Mouse (Mus musculus) thymus, adult 2 months (tissue): ENCODE results near the gene Echdc3. TPM values are rescaled to one million over a fixed set of nuclear protein-coding genes. Genes with fewer than 3 reads are reported as not detected.

Source experiments
- DNase-seq: peaks from one replicate; pipeline ENCODE4 v3.0.0; 2021
- H3K27ac ChIP-seq: fragments of 200-500 bp; 2 replicates; pipeline ENCODE4 v1.5.1; 2012; ENCODE audit warnings: low read length, control low read depth; ENCODE audit not compliant: control insufficient read depth, insufficient read depth
- H3K27me3 ChIP-seq: fragments of 200-500 bp; 2 replicates; pipeline ENCODE4 v1.6.1; 2012; ENCODE audit warnings: mild to moderate bottlenecking, low read length, moderate library complexity, mixed read lengths; ENCODE audit not compliant: control insufficient read depth, insufficient read depth
- H3K36me3 ChIP-seq: fragments of 200-500 bp; 2 replicates; pipeline ENCODE4 v1.6.1; 2012; ENCODE audit warnings: mild to moderate bottlenecking, low read length, moderate library complexity; ENCODE audit not compliant: control insufficient read depth, insufficient read depth
- H3K4me1 ChIP-seq: fragments of 200-500 bp; replicated peaks from 2 replicates; pipeline ENCODE4 v1.6.1; 2012; ENCODE audit warnings: low read length; ENCODE audit not compliant: control insufficient read depth, insufficient read depth
- H3K4me3 ChIP-seq: fragments of 200-500 bp; 2 replicates; pipeline ENCODE4 v1.5.1; 2012; ENCODE audit warnings: mild to moderate bottlenecking, low read length, control low read depth, moderate library complexity; ENCODE audit not compliant: control insufficient read depth, insufficient read depth
- CTCF ChIP-seq: fragments of 200-500 bp; IDR thresholded peaks from 2 replicates; pipeline ENCODE4 v1.5.1; 2012; ENCODE audit warnings: mild to moderate bottlenecking, control low read depth, low read length, moderate library complexity, borderline replicate concordance; ENCODE audit not compliant: control insufficient read depth, poor library complexity, insufficient read depth; ENCODE audit errors: extremely low read depth
- POLR2A ChIP-seq: fragments of 200-500 bp; IDR thresholded peaks from 2 replicates; pipeline ENCODE4 v1.6.1; 2012; ENCODE audit warnings: mild to moderate bottlenecking, low read length, control low read depth, moderate library complexity; ENCODE audit not compliant: control insufficient read depth, poor library complexity, insufficient read depth; ENCODE audit errors: extremely low read depth
- WGBS: fragments of 180-500 bp; shearing (Covaris S2); methylation state at CpG from one replicate; pipeline ENCODE4 v1.1.7; 2018; 5-methylcytosine and 5-hydroxymethylcytosine counted together
- polyA plus RNA-seq: library from polyadenylated mRNA; depleted of rRNA; stranded (reverse); fragments of >200 nt; gene quantifications from 2 replicates; pipeline ENCODE4 v1.2.3, GENCODE M21; 2012

Gene Echdc3
- polyA plus RNA-seq, 1 experiment, result 5.3 TPM

GRCm38 (mm10) chr2:6178901-6179748, 33.7 kb downstream of the Echdc3 start:
- TF ChIP-seq CTCF (no peak), POLR2A (no peak)
- WGBS, result 94% methylated on average over 16 of the region's 16 CpGs
- H3K4me3 ChIP-seq, result no peak overlapping the region
- H3K27ac ChIP-seq, result no peak overlapping the region
- DNase-seq, result no peak
- no peaks in the 10 kb centered on the region for H3K36me3 ChIP-seq
- no peaks in the 10 kb centered on the region for H3K4me1 ChIP-seq
- H3K27me3 ChIP-seq, result no peaks in the 10 kb centered on the region

- WGBS, result 95% methylated on average over 3 of the region's 3 CpGs
- DNase-seq, result no peak
- Histone ChIP-seq H3K27me3 (no peaks in the 10 kb centered on the region), H3K27ac (no peak overlapping the region), H3K4me1 (no peaks in the 10 kb centered on the region), H3K4me3 (no peak overlapping the region), H3K36me3 (no peaks in the 10 kb centered on the region)
- TF ChIP-seq CTCF (no peak), POLR2A (no peak)
These were observed 39.8 kb downstream of the Echdc3 start for GRCm38 (mm10) chr2:6173013-6173412.

GRCm38 (mm10) chr2:6168560-6168959, 44.3 kb downstream of the Echdc3 start:
- Histone ChIP-seq H3K4me1 (no peaks in the 10 kb centered on the region), H3K36me3 (no peaks in the 10 kb centered on the region), H3K4me3 (no peak overlapping the region), H3K27ac (no peak overlapping the region), H3K27me3 (no peaks in the 10 kb centered on the region)
- no peak for DNase-seq
- 75% methylated on average over 2 of the region's 2 CpGs for WGBS
- no peak for TF ChIP-seq POLR2A
- no peak for TF ChIP-seq CTCF

GRCm38 (mm10) chr2:6167843-6168558, 44.8 kb downstream of the Echdc3 start:
- TF ChIP-seq CTCF (no peak), POLR2A (no peak)
- H3K27me3 ChIP-seq, result no peaks in the 10 kb centered on the region
- DNase-seq, result peak; percentile 72
- peaks cover 2% of the 10 kb centered on the region; the same call in 1 of the 2 replicates for H3K4me1 ChIP-seq
- no peaks in the 10 kb centered on the region for H3K36me3 ChIP-seq
- WGBS, result 39% methylated on average over 5 of the region's 5 CpGs
- H3K27ac ChIP-seq, result no peak overlapping the region
- no peak overlapping the region for H3K4me3 ChIP-seq

- WGBS, result 65% methylated on average over 6 of the region's 6 CpGs
- no peak for TF ChIP-seq POLR2A
These were observed 47.1 kb downstream of the Echdc3 start for GRCm38 (mm10) chr2:6165771-6166170.

GRCm38 (mm10) chr2:6164606-6165290, 48.1 kb downstream of the Echdc3 start:
- Histone ChIP-seq H3K36me3 (no peaks in the 10 kb centered on the region), H3K27ac (no peak overlapping the region), H3K27me3 (no peaks in the 10 kb centered on the region), H3K4me1 (peaks cover 6% of the 10 kb centered on the region; the same call in 1 of the 2 replicates), H3K4me3 (no peak overlapping the region)
- TF ChIP-seq POLR2A, result no peak
- TF ChIP-seq CTCF, result no peak
- 86% methylated on average over 16 of the region's 16 CpGs for WGBS
- no peak for DNase-seq

More at GRCm38 (mm10) chr2:6165771-6166170, 47.1 kb downstream of the Echdc3 start:
- no peak for DNase-seq
- Histone ChIP-seq H3K36me3 (no peaks in the 10 kb centered on the region), H3K27ac (no peak overlapping the region), H3K27me3 (no peaks in the 10 kb centered on the region), H3K4me3 (no peak overlapping the region), H3K4me1 (peaks cover 6% of the 10 kb centered on the region; the same call in 1 of the 2 replicates)
